Mouse (Mus musculus) bone marrow, adult 2 months (tissue): ENCODE results near the gene Gm26620.

ENCODE experiments used
- CTCF ChIP-seq: fragments of 200-500 bp; IDR thresholded peaks from 2 replicates; pipeline ENCODE4 v1.5.1; 2011; ENCODE audit warnings: low read length, control low read depth; ENCODE audit not compliant: control insufficient read depth, insufficient read depth
- POLR2A ChIP-seq: fragments of 200-500 bp; IDR thresholded peaks from 2 replicates; pipeline ENCODE4 v1.6.1; 2011; ENCODE audit warnings: low read depth, mild to moderate bottlenecking, control low read depth, low read length, borderline replicate concordance; ENCODE audit not compliant: control insufficient read depth

- no peak for TF ChIP-seq CTCF
- TF ChIP-seq POLR2A: no peak
Observed at GRCm38 (mm10) chr1:170928467-170928866, 43.6 kb downstream of the Gm26620 start.
